Mouse (Mus musculus): Measurements from ENCODE around the gene Ntm. TPM values are rescaled to one million over a fixed set of nuclear protein-coding genes. Genes with fewer than 3 reads are reported as not detected.

The Ntm gene
- polyA plus RNA-seq, 1 experiment from 2014 or later: not detected

- no peak overlapping the region for H3K27ac ChIP-seq
- H3K4me3 ChIP-seq (ENCODE audit: inconsistent target): no peak overlapping the region
- 81% methylated on average over 5 of the region's 5 CpGs for WGBS (ENCODE audit: missing documents)
- no peaks in the 10 kb centered on the region for H3K79me2 ChIP-seq (ENCODE audit: inconsistent target)
- no peaks in the 10 kb centered on the region for H3K36me3 ChIP-seq (ENCODE audit: inconsistent target)
These were observed 100.5 kb downstream of the Ntm start for GRCm38 (mm10) chr9:29862408-29862807.

GRCm38 (mm10) chr9:29859256-29860048 lies 103.5 kb downstream of the Ntm start:
- no peak overlapping the region for H3K27ac ChIP-seq
- 89% methylated on average over 6 of the region's 6 CpGs for WGBS (ENCODE audit: missing documents)
- no peaks in the 10 kb centered on the region for H3K36me3 ChIP-seq (ENCODE audit: inconsistent target)
- H3K4me3 ChIP-seq (ENCODE audit: inconsistent target): no peak overlapping the region
- no peaks in the 10 kb centered on the region for H3K79me2 ChIP-seq (ENCODE audit: inconsistent target)

GRCm38 (mm10) chr9:29848735-29849455 lies 114.0 kb downstream of the Ntm start:
- 59% methylated on average over 8 of the region's 8 CpGs for WGBS (ENCODE audit: missing documents)
- no peaks in the 10 kb centered on the region for H3K36me3 ChIP-seq (ENCODE audit: inconsistent target)
- no peak overlapping the region for H3K27ac ChIP-seq
- no peak overlapping the region for H3K4me3 ChIP-seq (ENCODE audit: inconsistent target)
- no peaks in the 10 kb centered on the region for H3K79me2 ChIP-seq (ENCODE audit: inconsistent target)

- Histone ChIP-seq H3K79me2 (ENCODE audit: inconsistent target) (no peaks in the 10 kb centered on the region), H3K27ac (no peak overlapping the region), H3K36me3 (ENCODE audit: inconsistent target) (no peaks in the 10 kb centered on the region), H3K4me3 (ENCODE audit: inconsistent target) (no peak overlapping the region)
- WGBS (ENCODE audit: missing documents): 86% methylated on average over 6 of the region's 6 CpGs
These were observed 125.6 kb downstream of the Ntm start for GRCm38 (mm10) chr9:29837344-29837743.

- Histone ChIP-seq H3K4me3 (ENCODE audit: inconsistent target) (no peak overlapping the region), H3K79me2 (ENCODE audit: inconsistent target) (no peaks in the 10 kb centered on the region), H3K36me3 (ENCODE audit: inconsistent target) (no peaks in the 10 kb centered on the region), H3K27ac (no peak overlapping the region)
- WGBS (ENCODE audit: missing documents): 69% methylated on average over 5 of the region's 5 CpGs
These were observed 128.0 kb downstream of the Ntm start for GRCm38 (mm10) chr9:29834911-29835310.

- Histone ChIP-seq H3K27ac (no peak overlapping the region), H3K79me2 (ENCODE audit: inconsistent target) (no peaks in the 10 kb centered on the region), H3K36me3 (ENCODE audit: inconsistent target) (no peaks in the 10 kb centered on the region), H3K4me3 (ENCODE audit: inconsistent target) (no peak overlapping the region)
- WGBS (ENCODE audit: missing documents): 56% methylated on average over 2 of the region's 2 CpGs
These were observed 129.2 kb downstream of the Ntm start for GRCm38 (mm10) chr9:29833781-29834180.

GRCm38 (mm10) chr9:29827240-29827660 lies 135.7 kb downstream of the Ntm start:
- Histone ChIP-seq H3K4me3 (ENCODE audit: inconsistent target) (no peak overlapping the region), H3K27ac (no peak overlapping the region), H3K36me3 (ENCODE audit: inconsistent target) (no peaks in the 10 kb centered on the region), H3K79me2 (ENCODE audit: inconsistent target) (no peaks in the 10 kb centered on the region)
- WGBS (ENCODE audit: missing documents): 48% methylated on average over 5 of the region's 5 CpGs

- 91% methylated on average over 5 of the region's 5 CpGs for WGBS (ENCODE audit: missing documents)
- no peaks in the 10 kb centered on the region for H3K79me2 ChIP-seq (ENCODE audit: inconsistent target)
- no peaks in the 10 kb centered on the region for H3K36me3 ChIP-seq (ENCODE audit: inconsistent target)
- no peak overlapping the region for H3K27ac ChIP-seq
- no peak overlapping the region for H3K4me3 ChIP-seq (ENCODE audit: inconsistent target)
These were observed 137.7 kb downstream of the Ntm start for GRCm38 (mm10) chr9:29825236-29825635.

GRCm38 (mm10) chr9:29823716-29824115 lies 139.2 kb downstream of the Ntm start:
- no peak overlapping the region for H3K4me3 ChIP-seq (ENCODE audit: inconsistent target)
- no peaks in the 10 kb centered on the region for H3K79me2 ChIP-seq (ENCODE audit: inconsistent target)
- H3K27ac ChIP-seq: no peak overlapping the region
- H3K36me3 ChIP-seq (ENCODE audit: inconsistent target): no peaks in the 10 kb centered on the region
- WGBS (ENCODE audit: missing documents): 87% methylated on average over 4 of the region's 4 CpGs

GRCm38 (mm10) chr9:29812685-29813084 lies 150.3 kb downstream of the Ntm start:
- Histone ChIP-seq H3K4me3 (ENCODE audit: inconsistent target) (no peak overlapping the region), H3K36me3 (ENCODE audit: inconsistent target) (no peaks in the 10 kb centered on the region), H3K27ac (no peak overlapping the region), H3K79me2 (ENCODE audit: inconsistent target) (no peaks in the 10 kb centered on the region)
- WGBS (ENCODE audit: missing documents): 84% methylated on average over 5 of the region's 5 CpGs

GRCm38 (mm10) chr9:29806790-29807189 lies 156.2 kb downstream of the Ntm start:
- 78% methylated on average over 3 of the region's 3 CpGs for WGBS (ENCODE audit: missing documents)
- Histone ChIP-seq H3K27ac (no peak overlapping the region), H3K36me3 (ENCODE audit: inconsistent target) (no peaks in the 10 kb centered on the region), H3K4me3 (ENCODE audit: inconsistent target) (no peak overlapping the region), H3K79me2 (ENCODE audit: inconsistent target) (no peaks in the 10 kb centered on the region)

GRCm38 (mm10) chr9:29804483-29804882 lies 158.5 kb downstream of the Ntm start:
- WGBS (ENCODE audit: missing documents): 90% methylated on average over 9 of the region's 9 CpGs
- no peak overlapping the region for H3K4me3 ChIP-seq (ENCODE audit: inconsistent target)
- no peaks in the 10 kb centered on the region for H3K36me3 ChIP-seq (ENCODE audit: inconsistent target)
- H3K27ac ChIP-seq: no peak overlapping the region
- H3K79me2 ChIP-seq (ENCODE audit: inconsistent target): no peaks in the 10 kb centered on the region

- H3K4me3 ChIP-seq (ENCODE audit: inconsistent target): no peak overlapping the region
- no peaks in the 10 kb centered on the region for H3K79me2 ChIP-seq (ENCODE audit: inconsistent target)
- WGBS (ENCODE audit: missing documents): 81% methylated on average over 4 of the region's 4 CpGs
- no peak overlapping the region for H3K27ac ChIP-seq
- H3K36me3 ChIP-seq (ENCODE audit: inconsistent target): no peaks in the 10 kb centered on the region
These were observed 159.1 kb downstream of the Ntm start for GRCm38 (mm10) chr9:29803738-29804285.

- no peak overlapping the region for H3K27ac ChIP-seq
- no peaks in the 10 kb centered on the region for H3K79me2 ChIP-seq (ENCODE audit: inconsistent target)
- no peak overlapping the region for H3K4me3 ChIP-seq (ENCODE audit: inconsistent target)
- H3K36me3 ChIP-seq (ENCODE audit: inconsistent target): no peaks in the 10 kb centered on the region
- 47% methylated on average over 12 of the region's 12 CpGs for WGBS (ENCODE audit: missing documents)
These were observed 159.8 kb downstream of the Ntm start for GRCm38 (mm10) chr9:29802990-29803737.
